Mouse (Mus musculus) A20 (cell line): ENCODE data around the gene Urad.

Source experiments
- DNase-seq: peaks from one replicate; pipeline ENCODE4 v3.0.0-alpha.2; 2011; ENCODE audit warnings: low read depth, low spot score

Urad gene

DNA sequence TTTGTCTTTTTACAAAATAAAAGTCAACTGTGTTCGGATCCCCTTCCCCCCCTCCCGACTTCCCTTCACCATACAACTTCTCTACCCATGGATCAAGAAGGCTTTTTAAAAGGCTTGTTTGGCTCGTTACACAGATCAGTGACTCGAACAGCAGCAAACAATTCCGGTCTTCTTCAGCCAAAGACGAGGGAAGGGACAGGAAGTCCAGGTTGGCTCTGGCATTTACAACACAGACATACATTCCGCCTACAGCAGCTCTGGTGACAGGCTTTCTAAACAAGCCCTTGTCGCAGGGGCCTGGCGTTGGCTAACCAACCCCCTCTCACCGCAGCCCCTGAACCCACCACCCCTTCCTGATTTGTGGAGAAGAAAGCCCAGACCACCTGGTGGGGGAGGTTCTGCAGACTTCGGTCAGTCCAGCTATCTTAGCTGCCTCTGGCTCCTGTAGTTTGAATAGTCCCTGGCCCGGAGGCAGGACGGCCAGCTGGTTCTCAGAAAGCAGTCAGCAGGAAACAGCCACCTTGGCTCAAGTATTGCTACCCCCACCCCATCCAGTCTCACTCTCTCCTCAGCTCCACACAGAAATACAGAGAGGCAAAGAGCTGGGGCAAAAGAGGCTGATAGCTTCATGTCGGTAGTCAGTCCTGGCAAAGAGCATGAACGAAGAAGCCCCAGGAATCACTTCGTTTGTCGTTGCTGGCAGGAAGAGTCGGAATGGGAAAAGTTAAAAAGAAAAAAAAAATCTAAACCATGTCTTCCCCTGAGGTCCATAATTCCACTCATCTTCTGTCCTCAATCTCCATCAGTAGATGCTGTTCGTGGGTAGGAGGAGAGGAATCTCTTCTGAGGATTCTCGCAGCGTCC, 21.1 kb downstream of the Urad start:
- DNase-seq, result no peak

DNA sequence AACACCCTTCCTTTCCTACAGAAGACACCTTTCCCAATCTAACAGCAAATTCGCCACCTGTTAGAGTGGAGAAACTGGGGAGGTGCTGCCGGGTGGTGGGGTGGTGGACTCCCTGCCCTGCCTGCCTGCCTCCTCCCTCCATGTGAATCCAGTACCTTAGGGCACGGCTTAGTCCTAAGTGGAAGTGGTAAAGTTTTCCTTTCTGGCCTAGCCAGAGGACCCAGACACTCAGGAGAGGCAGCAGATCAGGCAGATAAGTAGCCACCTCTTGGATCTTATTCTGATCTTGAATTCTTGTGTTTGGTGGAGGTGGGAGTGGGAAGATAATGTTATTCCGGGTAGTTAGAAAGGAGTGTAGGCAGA, 22.3 kb downstream of the Urad start:
- no peak for DNase-seq

DNA sequence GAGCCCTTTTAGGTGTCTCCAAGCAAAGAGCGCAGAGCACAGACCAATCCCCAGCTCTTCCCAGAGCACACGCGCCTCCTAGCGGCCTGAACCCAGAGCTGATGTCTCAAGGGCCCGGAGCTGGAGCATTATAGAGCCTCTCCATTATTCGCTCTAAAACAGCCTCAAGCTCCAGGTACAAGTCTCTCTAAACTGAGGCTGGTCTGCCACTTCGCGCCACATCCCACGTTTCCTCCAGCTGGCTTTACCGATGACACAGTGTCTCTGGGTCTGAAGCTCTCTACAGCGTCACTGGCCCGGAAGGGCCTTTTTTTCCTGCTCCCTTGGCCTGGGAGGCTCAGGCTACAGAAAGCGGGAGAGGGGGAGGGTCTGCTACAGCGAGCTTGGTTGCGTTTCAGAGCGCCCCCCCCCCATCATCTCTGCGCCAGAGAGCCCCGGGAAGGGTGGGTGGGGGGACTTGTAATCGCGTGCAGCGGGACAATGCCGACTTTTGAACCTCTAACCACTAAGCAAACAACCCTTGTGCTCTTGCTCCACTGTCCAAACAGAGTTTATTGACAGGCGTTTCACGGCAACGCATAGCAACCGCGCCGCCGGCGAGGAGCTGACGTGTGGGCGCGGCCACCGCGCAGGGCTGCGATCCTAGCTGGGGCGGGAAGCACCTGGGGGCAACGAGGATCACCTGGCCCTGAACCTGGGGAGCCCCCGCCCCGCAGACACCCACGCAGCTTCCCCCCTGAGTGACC, 22.8 kb downstream of the Urad start:
- DNase-seq, result peak; percentile 63

DNA sequence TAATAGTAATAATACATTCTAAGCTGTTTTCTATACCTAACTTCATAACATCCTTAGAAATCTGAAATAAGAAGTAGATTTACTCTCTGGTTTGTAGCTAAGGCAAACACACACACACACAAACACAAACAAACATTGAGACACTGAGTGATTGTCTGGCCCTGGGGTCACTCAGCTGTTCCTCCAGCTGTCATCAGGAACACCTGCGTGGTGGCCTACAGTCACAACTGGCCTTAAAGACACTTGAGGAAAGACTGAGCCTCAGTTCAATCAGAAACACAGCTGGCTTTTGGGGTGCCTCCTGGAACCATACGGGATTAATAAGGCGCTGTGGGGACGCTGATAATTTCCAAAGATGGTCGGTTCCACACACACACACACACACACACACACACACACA, 25.0 kb downstream of the Urad start:
- DNase-seq, result no peak

- DNase-seq, result peak; percentile 78
These were observed 28.1 kb downstream of the Urad start for GRCm38 (mm10) chr5:147294121-147294520.

- peak; percentile 89 for DNase-seq
These were observed 28.9 kb downstream of the Urad start for GRCm38 (mm10) chr5:147293127-147293910.

GRCm38 (mm10) chr5:147292506-147293120, 29.6 kb downstream of the Urad start:
- DNase-seq, result no peak

DNA sequence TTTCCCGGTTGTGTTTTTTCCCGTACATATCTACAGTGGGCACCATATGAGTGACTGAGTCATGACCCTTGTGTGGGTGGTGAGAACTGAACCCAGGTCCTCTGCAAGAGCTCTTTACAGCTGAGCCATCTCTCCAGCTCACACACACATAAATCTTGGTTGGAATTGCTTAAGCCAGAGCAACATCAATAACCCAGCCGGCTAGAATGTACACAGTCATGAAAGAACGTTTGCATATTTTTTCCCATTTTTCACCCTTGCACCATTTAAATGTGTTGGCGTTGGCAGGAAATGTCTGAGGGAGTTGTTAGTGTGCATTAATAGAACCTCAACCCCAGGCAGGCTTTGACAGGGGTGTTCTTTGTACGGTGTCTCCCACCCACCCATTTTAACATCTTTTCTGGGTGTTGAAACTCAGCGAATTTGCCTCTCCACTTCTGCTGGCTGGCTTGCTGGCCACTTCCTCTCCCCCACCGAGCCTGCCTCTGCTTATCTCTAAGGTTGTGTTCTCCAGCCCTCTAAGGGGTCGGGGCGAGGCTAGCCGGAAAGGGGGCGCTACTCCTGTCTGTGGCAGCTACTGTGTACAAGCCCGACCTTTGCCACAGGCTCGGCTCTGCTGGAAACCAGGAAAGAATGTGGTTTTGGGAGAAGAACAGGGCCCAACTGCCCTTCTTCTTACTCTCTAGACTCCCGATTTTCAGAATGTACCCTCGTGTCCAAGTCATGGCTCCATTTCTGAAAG, 30.3 kb downstream of the Urad start:
- DNase-seq, result no peak

DNA sequence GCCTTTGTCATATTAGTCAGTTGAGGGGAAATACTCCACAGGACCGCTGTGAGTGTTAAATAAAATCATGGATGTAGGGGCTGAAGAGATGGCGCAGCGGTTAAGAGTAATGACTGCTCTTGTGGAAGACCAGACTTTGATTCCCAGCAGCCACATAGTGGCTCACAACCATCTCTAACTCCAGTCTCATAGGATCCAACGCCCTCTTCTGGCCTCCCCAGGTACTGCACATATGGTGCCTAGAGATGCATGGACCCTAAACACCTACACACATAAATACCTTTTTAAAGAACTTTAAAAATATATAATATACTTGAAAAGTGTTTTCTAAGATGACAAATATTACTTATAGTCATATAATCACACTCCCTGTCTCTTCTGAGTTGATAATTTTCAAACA, 37.9 kb downstream of the Urad start:
- DNase-seq, result no peak

DNA sequence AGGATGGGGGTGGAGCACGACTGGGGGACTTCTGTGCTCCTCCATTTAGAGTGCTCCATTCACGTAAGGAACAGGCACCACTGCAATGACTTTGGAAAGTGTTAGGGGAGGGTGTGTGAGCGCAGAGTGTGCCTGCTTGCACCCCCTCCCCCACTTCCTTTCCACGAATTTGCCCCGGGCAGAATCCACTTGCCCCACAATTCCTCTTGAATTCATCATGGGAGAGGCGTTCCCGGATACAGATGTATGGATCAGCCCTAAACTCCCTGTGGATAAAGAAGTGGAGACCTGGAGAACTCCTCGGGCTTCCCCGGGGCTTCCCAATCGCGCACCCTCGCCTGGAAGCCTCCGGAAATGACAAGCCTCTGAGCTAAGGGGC, 44.7 kb downstream of the Urad start:
- no peak for DNase-seq

GRCm38 (mm10) chr5:147276701-147277546, 45.3 kb downstream of the Urad start:
- no peak for DNase-seq

DNA sequence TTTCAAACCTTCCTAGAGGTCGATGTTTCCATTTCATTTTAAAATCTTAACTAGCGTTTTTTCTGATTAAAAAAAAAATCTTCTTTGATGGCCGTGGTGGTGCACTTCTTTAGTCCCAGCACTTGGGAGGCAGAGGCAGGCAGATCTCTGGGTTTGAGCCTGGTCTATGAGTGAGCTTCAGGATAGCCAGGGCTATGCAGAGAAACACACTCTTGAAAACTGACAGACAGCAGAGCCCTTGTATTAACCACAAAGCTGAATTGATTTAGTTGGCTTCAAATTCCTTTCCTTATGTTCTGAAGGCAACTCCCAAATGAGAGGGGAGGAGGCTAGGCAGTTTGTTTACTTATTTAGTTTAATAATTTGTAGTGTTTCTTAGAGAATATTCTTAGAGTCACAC, 46.5 kb downstream of the Urad start:
- no peak for DNase-seq

- DNase-seq, result no peak
These were observed 47.8 kb downstream of the Urad start for GRCm38 (mm10) chr5:147274174-147275141.

GRCm38 (mm10) chr5:147272808-147273345, 49.4 kb downstream of the Urad start:
- no peak for DNase-seq

DNA sequence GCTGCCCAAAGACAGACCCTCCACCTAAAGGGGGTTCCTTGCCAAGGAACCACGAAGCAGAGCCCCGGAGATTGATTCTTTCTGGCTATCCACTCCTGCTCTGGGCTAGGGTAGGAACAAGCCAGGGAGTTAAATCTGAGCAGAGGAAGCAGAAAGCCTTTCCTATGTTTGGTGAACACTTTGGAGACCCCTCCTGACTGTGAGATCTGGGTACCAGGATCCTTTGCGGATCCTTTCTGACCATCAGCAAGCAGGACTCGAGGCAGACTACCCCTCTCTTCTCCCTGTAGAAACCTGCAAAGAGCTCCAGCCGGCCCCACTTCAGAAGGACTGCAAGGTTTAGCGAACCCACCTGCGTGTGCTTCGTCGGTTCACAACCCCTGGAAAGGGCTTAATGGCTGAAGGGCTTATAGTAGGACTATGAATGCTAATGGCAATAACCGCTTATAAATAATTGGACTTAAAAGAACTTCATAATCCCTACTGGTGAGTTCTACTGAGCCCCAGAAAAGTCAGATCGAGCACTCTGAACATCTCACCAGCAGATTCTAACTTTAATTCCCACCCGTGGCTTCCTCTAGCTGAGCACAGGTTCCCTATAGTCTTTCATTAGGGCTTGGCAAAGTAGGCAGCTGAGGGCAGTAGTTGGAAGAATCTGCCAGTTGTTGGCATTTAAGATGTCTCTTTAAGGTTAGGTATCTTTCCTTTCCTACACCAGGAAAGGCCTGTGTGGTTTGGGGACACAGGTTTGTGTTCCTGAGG, 50.0 kb downstream of the Urad start:
- DNase-seq, result no peak

GRCm38 (mm10) chr5:147270673-147271655, 51.3 kb downstream of the Urad start:
- no peak for DNase-seq
